Comparison of ENCODE assay signal across 8 mouse cellular contexts in the genomic region with DNA sequence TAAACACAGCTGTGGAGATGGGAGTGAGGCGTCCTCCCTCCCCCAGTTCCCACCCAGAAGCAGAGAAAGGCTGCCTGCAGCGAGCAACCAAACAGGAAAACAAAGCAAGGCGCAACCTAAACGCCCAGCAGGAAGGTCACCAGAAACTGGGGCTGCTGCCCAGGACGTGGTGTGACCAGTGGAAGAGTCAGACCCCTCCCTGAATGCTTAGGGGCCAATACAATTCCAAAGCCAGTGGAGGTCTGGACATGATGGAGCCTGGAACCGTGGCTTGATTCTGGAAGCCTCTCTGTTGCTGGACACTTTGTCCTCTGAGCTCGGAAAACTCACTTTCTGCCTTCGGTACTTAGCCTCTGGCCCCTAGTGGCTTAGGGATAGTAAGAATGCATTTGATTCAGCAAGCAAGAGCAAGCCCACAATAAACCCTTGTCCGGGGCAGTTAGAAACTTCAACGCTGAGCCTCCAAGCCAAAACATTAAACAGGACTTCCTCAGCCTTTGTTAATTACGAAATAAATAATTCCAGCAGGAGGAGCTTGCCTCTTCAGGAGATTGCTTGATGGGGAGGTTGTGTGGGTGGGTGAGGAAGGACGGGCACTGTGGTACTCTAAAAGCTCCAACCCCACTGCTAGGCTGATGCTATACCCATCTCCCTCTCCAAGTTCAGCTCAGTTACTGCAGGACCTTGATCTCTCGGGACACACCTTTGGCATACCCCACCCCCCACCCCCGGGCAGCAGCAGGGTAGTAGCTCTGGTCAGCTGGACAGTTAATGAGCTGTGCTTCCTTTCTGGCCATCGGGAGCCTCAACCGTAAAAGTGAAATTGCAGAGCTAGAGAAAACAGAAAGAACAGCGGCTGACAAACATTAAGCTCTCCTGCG. TPM values are rescaled to one million over a fixed set of nuclear protein-coding genes. Genes with fewer than 3 reads are reported as not detected.
DNase-seq lines count a peak whose midpoint lies in the region; ATAC-seq and TF ChIP-seq lines count a peak whose summit lies in the region.

No protein-coding gene starts in this region.

- no peaks in the 10 kb centered on the region for H3K36me3 ChIP-seq in G1E (replicated peaks)
- H3K36me3 ChIP-seq in hindbrain, embryonic 15.5 days: no peaks in the 10 kb centered on the region
- H3K36me3 ChIP-seq in liver, embryonic 11.5 days (ENCODE audit: control insufficient read depth, insufficient read depth, low read length): no peaks in the 10 kb centered on the region
- H3K36me3 ChIP-seq in myocyte (ENCODE audit: control insufficient read depth, insufficient read depth): no peaks in the 10 kb centered on the region

- TF ChIP-seq POLR2A in myocyte (IDR thresholded peaks at IDR 0.05; ENCODE audit: insufficient read length, low read depth): no peak

- peak overlapping the region; percentile 37 for H3K4me2 ChIP-seq in hindbrain, embryonic 15.5 days
- H3K4me2 ChIP-seq in liver, embryonic 11.5 days: peak overlapping the region; percentile 18
- H3K4me2 ChIP-seq in myocyte (ENCODE audit: low read depth): peak overlapping the region; percentile 55

- peaks cover 60% of the 10 kb centered on the region for H3K4me1 ChIP-seq in G1E (ENCODE audit: insufficient read depth, low read depth, low read length)
- peaks cover 20% of the 10 kb centered on the region for H3K4me1 ChIP-seq in hindbrain, embryonic 15.5 days (replicated peaks)
- peaks cover 23% of the 10 kb centered on the region for H3K4me1 ChIP-seq in liver, embryonic 11.5 days (replicated peaks; ENCODE audit: control insufficient read depth, insufficient read depth, low read length)

- TF ChIP-seq CTCF in G1E (IDR thresholded peaks at IDR 0.05; ENCODE audit: low read depth, low read length): no peak

- ATAC-seq in G1E (ENCODE audit: extremely low read depth, insufficient number of reproducible peaks, low FRiP score, poor library complexity, severe bottlenecking): no peak
- ATAC-seq in hindbrain, embryonic 15.5 days (ENCODE audit: low FRiP score, low read depth): no peak
- ATAC-seq in liver, embryonic 11.5 days (replicated peaks; ENCODE audit: low FRiP score): no peak

- H3K4me3 ChIP-seq in G1E (ENCODE audit: low read depth, low read length) (peak overlapping the region; percentile 31; the same call in 1 of the 2 replicates), myocyte (no peak overlapping the region)
- no peak overlapping the region for H3K4me3 ChIP-seq in hindbrain, embryonic 15.5 days
- H3K4me3 ChIP-seq in liver, embryonic 11.5 days (ENCODE audit: low read depth, low read length): no peak overlapping the region; the same call in 1 of the 2 replicates

- WGBS in hindbrain, embryonic 15.5 days: 14% methylated on average over 18 of the region's 18 CpGs
- 9% methylated on average over 18 of the region's 18 CpGs for WGBS in liver, embryonic 11.5 days

- no peak overlapping the region for H3K9ac ChIP-seq in hindbrain, embryonic 15.5 days
- H3K9ac ChIP-seq in liver, embryonic 11.5 days (ENCODE audit: low read depth, low read length): peak overlapping the region; percentile 30

- no peaks in the 10 kb centered on the region for H3K79me2 ChIP-seq in myocyte (ENCODE audit: control insufficient read depth, insufficient read depth)

- H3K9me3 ChIP-seq in G1E (replicated peaks): no peaks in the 10 kb centered on the region
- no peaks in the 10 kb centered on the region for H3K9me3 ChIP-seq in hindbrain, embryonic 15.5 days
- H3K9me3 ChIP-seq in liver, embryonic 11.5 days (ENCODE audit: control insufficient read depth, low read length): no peaks in the 10 kb centered on the region

- peak overlapping the region; percentile 76 for H3K27ac ChIP-seq in hindbrain, embryonic 15.5 days (replicated peaks)
- H3K27ac ChIP-seq in liver, embryonic 11.5 days (ENCODE audit: low read depth, low read length): peak overlapping the region; percentile 78

- no peak for DNase-seq in G1E (ENCODE audit: low spot score)
- DNase-seq in adrenal gland, postnatal 25 days: peak; percentile 28
- peak; percentile 70 to 78 for DNase-seq in gastrocnemius, adult 8-10 months (ENCODE audit: low spot score in 2 of 2)
- no peak for DNase-seq in liver, embryonic 11.5 days (ENCODE audit: low spot score)
- DNase-seq in c-Kit-positive CD71-positive TER-119-positive erythroid progenitor cells, embryonic 14.5 days (ENCODE audit: low spot score): no peak
- DNase-seq in B cell, adult 2 months: no peak

- H3ac ChIP-seq in myocyte (ENCODE audit: control insufficient read depth, insufficient read length): no peak overlapping the region

- H3K27me3 ChIP-seq in G1E (ENCODE audit: insufficient read depth, low read length): peaks cover 40% of the 10 kb centered on the region
- H3K27me3 ChIP-seq in hindbrain, embryonic 15.5 days: no peaks in the 10 kb centered on the region
- peaks cover 30% of the 10 kb centered on the region for H3K27me3 ChIP-seq in liver, embryonic 11.5 days (replicated peaks; ENCODE audit: control insufficient read depth, insufficient read depth, low read length)
- H3K27me3 ChIP-seq in myocyte (ENCODE audit: control insufficient read depth, insufficient read depth, insufficient read length): no peaks in the 10 kb centered on the region

TF ChIP-seq in myocyte, 11 proteins besides CTCF, POLR2A, EP300 and RAD21:
- TF ChIP-seq E2F4 (IDR thresholded peaks at IDR 0.05; ENCODE audit: insufficient read depth) (no peak), MYOG (IDR thresholded peaks at IDR 0.05; ENCODE audit: control insufficient read depth in 1 of 3, insufficient read depth in 1 of 3, insufficient read length in 2 of 3, low read depth in 2 of 3) (no peak), CEBPB (IDR thresholded peaks at IDR 0.05; ENCODE audit: insufficient read depth, poor library complexity, severe bottlenecking) (no peak), MYOD1 (IDR thresholded peaks at IDR 0.05; ENCODE audit: control insufficient read depth in 1 of 3, insufficient read length in 2 of 3, low read depth in 2 of 3) (no peak), REST (IDR thresholded peaks at IDR 0.05; ENCODE audit: insufficient read depth, insufficient read length) (no peak), TCF3 (IDR thresholded peaks at IDR 0.05; ENCODE audit: insufficient read length, low read depth) (no peak), USF1 (IDR thresholded peaks at IDR 0.05; ENCODE audit: low read depth) (no peak), POLR2AphosphoS2 (IDR thresholded peaks at IDR 0.05; ENCODE audit: insufficient read length, low read depth) (no peak), SRF (IDR thresholded peaks at IDR 0.05; ENCODE audit: control insufficient read depth, insufficient read length, low read depth) (no peak), TCF12 (IDR thresholded peaks at IDR 0.05; ENCODE audit: insufficient read depth, poor library complexity, severe bottlenecking) (no peak)

RNA-seq across cellular contexts. Expression of a gene that starts 5.0 kb away (rescaled TPM):
- total RNA-seq in G1E (2014; fragmentation: Nextera tagmentation) (46.1 and 55.9 TPM in 2 replicates), G1E (2017) (23.9 and 25.4 TPM in 2 replicates)
- polyA plus RNA-seq in G1E (2012) (2.0 and 4.2 TPM in 2 replicates), myocyte (2012; fragmentation: generic; extraction: Trizol) (13.7 TPM)
- 37.3 and 49.6 TPM in 2 replicates for total RNA-seq in adrenal gland, postnatal 25 days (2021)
- total RNA-seq in gastrocnemius, adult 8-10 months (2022): 10 to 100 TPM; 24.3 to 31.0 (median 26.2) TPM
- polyA plus RNA-seq in hindbrain, embryonic 15.5 days (2015; fragmentation: Nextera tagmentation; extraction: Ambion mirVana): 26.5 and 27.4 TPM in 2 replicates
- 11.8 and 12.4 TPM in 2 replicates for polyA plus RNA-seq in liver, embryonic 11.5 days (2014; fragmentation: Nextera tagmentation; extraction: Ambion mirVana)

RNA-seq across cellular contexts. Expression of a gene that starts 14.6 kb away (rescaled TPM):
- total RNA-seq in G1E (2014; fragmentation: Nextera tagmentation) (not detected in 2 replicates), G1E (2017) (0.27 TPM in 1 of 2 replicates, not detected in the other)
- polyA plus RNA-seq in G1E (2012) (0.04 and 0.10 TPM in 2 replicates), myocyte (2012; fragmentation: generic; extraction: Trizol) (2.5 TPM)
- 53.9 and 57.0 TPM in 2 replicates for total RNA-seq in adrenal gland, postnatal 25 days (2021)
- 10 to 100 TPM; 19.3 to 28.6 (median 25.4) TPM for total RNA-seq in gastrocnemius, adult 8-10 months (2022)
- 96.5 and 98.8 TPM in 2 replicates for polyA plus RNA-seq in hindbrain, embryonic 15.5 days (2015; fragmentation: Nextera tagmentation; extraction: Ambion mirVana)
- 62.4 and 64.2 TPM in 2 replicates for polyA plus RNA-seq in liver, embryonic 11.5 days (2014; fragmentation: Nextera tagmentation; extraction: Ambion mirVana)

RNA-seq across cellular contexts. Expression of a gene that starts 22.3 kb away (rescaled TPM):
- total RNA-seq in G1E (2014; fragmentation: Nextera tagmentation): 482 and 539 TPM in 2 replicates
- total RNA-seq in G1E (2017): 98.4 and 104 TPM in 2 replicates
- polyA plus RNA-seq in G1E (2012): 140 and 170 TPM in 2 replicates
- total RNA-seq in adrenal gland, postnatal 25 days (2021): 112 and 116 TPM in 2 replicates
- total RNA-seq in gastrocnemius, adult 8-10 months (2022): 10 to 100 TPM; 44.9 to 48.1 (median 47.2) TPM
- polyA plus RNA-seq in hindbrain, embryonic 15.5 days (2015; fragmentation: Nextera tagmentation; extraction: Ambion mirVana): 118 and 124 TPM in 2 replicates
- 158 and 163 TPM in 2 replicates for polyA plus RNA-seq in liver, embryonic 11.5 days (2014; fragmentation: Nextera tagmentation; extraction: Ambion mirVana)
- polyA plus RNA-seq in myocyte (2012; fragmentation: generic; extraction: Trizol): 141 TPM

RNA-seq across cellular contexts. Expression of a gene that starts 29.1 kb away (rescaled TPM):
- total RNA-seq in G1E (2014; fragmentation: Nextera tagmentation) (21.2 and 27.2 TPM in 2 replicates), G1E (2017) (2.3 and 4.2 TPM in 2 replicates)
- polyA plus RNA-seq in G1E (2012) (45.0 and 48.7 TPM in 2 replicates), myocyte (2012; fragmentation: generic; extraction: Trizol) (0.19 TPM)
- total RNA-seq in adrenal gland, postnatal 25 days (2021): 1.7 and 2.6 TPM in 2 replicates
- total RNA-seq in gastrocnemius, adult 8-10 months (2022): under 1 TPM in 3 of 4 experiments, not detected in 1; 0.12 to 0.49 (median 0.32) TPM
- 8.5 and 9.5 TPM in 2 replicates for polyA plus RNA-seq in hindbrain, embryonic 15.5 days (2015; fragmentation: Nextera tagmentation; extraction: Ambion mirVana)
- polyA plus RNA-seq in liver, embryonic 11.5 days (2014; fragmentation: Nextera tagmentation; extraction: Ambion mirVana): 18.5 and 19.7 TPM in 2 replicates

RNA-seq across cellular contexts. Expression of a gene that starts 47.6 kb away (rescaled TPM):
- 1.5 TPM in 1 of 2 replicates, not detected in the other for total RNA-seq in G1E (2014; fragmentation: Nextera tagmentation)
- 0.81 and 1.1 TPM in 2 replicates for total RNA-seq in G1E (2017)
- polyA plus RNA-seq in G1E (2012): 0.02 TPM in 1 of 2 replicates, not detected in the other
- 0.67 and 0.73 TPM in 2 replicates for total RNA-seq in adrenal gland, postnatal 25 days (2021)
- under 1 TPM in 3 of 4 experiments, not detected in 1; 0.29 to 0.53 (median 0.34) TPM for total RNA-seq in gastrocnemius, adult 8-10 months (2022)
- polyA plus RNA-seq in hindbrain, embryonic 15.5 days (2015; fragmentation: Nextera tagmentation; extraction: Ambion mirVana): 1.0 and 1.2 TPM in 2 replicates
- polyA plus RNA-seq in liver, embryonic 11.5 days (2014; fragmentation: Nextera tagmentation; extraction: Ambion mirVana): 1.2 and 1.4 TPM in 2 replicates
- polyA plus RNA-seq in myocyte (2012; fragmentation: generic; extraction: Trizol): 0.07 TPM

Comparison
In these comparisons a context has a peak if more than half of its experiments do, and no peak if none do; other contexts are left out.
1. DNase-seq: peak in adrenal gland, postnatal 25 days (single experiment) and gastrocnemius, adult 8-10 months (2 of 2); none in G1E (single experiment), liver, embryonic 11.5 days (single experiment), c-Kit-positive CD71-positive TER-119-positive erythroid progenitor cells, embryonic 14.5 days (single experiment) and B cell, adult 2 months (0 of 2).
2. RNA of a gene that starts 14.6 kb away (polyA plus RNA-seq): 96.5 to 98.8 TPM in hindbrain, embryonic 15.5 days and 62.4 to 64.2 TPM in liver, embryonic 11.5 days; 2.5 TPM in myocyte (single experiment) and 0.04 to 0.10 TPM in G1E; every median in the first group is over 10 times any median in the second.
3. Peak in every context shown above with its lines, with median percentiles within 50 percentile points of each other: H3K4me2 ChIP-seq.